Mouse (Mus musculus): ENCODE measurements around the gene Pcdh8.

The Pcdh8 gene

DNA sequence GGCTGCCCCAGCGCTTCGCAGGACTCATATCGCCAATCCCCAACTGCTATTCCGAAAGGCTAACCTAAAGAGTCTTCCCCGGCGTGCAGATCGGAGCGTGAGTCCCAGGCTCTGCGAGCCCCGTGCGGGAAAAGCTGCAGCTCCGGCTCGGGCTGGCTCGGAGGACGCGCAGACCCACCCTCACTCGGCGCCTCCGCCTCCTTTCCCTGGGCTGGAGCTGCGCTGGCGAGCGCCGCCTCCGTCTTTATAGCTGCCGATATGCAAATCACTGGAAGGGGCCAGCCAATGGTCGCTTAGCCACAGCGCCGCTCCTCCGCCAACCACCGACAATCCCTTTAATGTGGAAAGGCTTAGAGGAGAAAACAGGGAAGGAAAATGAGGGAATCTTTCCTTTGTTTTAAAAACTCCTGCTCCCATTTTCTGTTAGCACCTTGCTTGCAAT lies at the start of gene Pcdh8:
TSS of gene Pcdh8 (minus strand) at position 219 of the 442 bp plus-strand sequence.
- peak; percentile 30 to 48 for DNase-seq (ENCODE audit: low spot score in 2 of 2)

DNA sequence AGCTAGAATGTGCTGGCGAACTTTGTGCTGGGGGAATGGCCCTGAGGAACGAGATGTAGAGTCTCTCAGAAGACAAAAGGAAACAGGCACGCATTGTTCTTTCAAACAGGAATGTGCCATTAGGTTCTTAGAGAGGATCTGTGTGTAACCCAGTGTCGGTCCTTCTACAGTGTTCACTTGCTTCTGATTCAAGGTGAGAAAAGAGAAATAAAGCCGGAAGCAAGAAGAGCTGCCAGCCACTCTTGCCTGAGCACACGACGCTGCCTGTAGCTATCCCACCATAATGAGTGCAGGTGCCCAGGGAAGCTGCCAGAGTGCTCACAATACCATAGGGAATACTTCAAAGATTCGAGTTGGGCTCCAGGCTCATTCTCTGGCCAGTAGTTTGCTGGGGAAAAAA lies 43.6 kb upstream of the Pcdh8 start:
- no peak for DNase-seq (ENCODE audit: low spot score in 2 of 2)

- DNase-seq (ENCODE audit: low spot score in 2 of 2), result no peak
Observed at GRCm38 (mm10) chr14:79814084-79814483, 43.0 kb upstream of the Pcdh8 start.

DNA sequence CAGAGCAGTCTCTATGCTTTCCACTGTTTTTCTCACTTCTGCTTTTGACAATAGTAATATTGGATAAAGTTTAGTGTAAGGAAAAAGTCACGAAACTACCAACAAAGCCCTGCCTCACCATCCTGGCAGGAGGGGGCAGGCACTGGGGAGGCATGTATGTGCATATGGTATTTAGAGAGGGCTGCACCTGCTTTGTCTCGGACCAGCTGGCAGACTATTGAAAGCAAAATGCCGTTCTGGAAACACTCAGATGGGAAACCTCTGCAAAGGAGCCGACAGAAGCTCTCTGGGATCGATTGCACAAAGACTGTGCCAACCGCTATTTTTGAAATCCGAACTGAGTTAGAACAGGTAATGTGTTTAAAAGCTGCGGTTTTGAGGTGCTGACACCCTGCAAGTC lies 22.1 kb upstream of the Pcdh8 start:
- DNase-seq (ENCODE audit: low spot score in 2 of 2), result no peak

DNA sequence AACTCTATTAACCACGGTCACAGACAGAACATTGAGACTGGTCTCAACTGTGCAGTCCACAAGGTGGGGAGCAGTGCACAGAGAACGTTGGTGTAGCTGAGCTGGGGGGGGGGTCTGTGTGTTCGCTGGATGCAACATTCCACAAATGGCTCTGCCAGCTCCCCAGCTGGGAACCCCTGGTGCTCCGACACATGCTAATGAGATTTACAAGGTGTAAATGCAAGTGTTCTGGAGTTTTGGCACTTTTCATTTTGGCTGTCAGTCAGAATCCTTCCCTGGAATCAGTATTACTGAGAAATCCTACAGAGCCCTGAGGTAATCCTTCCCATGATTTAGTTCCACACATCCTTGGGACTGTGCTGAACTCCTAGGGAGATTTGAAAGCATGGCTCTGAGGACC lies 18.4 kb upstream of the Pcdh8 start:
- no peak for DNase-seq (ENCODE audit: low spot score in 2 of 2)

DNA sequence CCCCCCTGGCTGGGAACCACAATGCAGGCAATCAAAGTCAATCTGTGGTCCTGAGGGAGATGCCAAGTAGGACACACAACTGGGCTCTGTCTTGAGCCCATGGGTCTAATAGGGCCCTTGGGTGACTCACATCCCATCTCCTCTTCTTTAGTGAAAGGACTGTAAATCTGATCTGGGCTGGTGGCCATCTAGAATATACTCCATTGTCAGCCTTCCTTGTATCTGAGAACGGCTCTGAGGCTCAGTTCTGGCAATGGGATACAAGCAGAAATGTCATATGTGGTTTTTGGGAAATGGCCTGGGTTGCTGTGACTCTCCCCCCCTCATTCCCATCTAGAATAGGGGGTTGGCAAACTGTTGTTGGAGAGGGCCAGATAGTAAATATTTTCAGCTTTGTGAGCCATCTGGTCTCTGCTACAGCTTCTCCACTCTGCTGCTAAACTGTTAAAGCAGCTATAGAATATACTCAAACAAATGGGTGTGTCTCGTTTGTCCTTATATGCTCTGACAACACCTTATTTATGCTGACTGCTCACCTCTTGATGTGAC lies 17.6 kb upstream of the Pcdh8 start:
- DNase-seq (ENCODE audit: low spot score in 2 of 2), result no peak

GRCm38 (mm10) chr14:79787918-79788317 lies 16.8 kb upstream of the Pcdh8 start:
- no peak for DNase-seq (ENCODE audit: low spot score in 2 of 2)

DNA sequence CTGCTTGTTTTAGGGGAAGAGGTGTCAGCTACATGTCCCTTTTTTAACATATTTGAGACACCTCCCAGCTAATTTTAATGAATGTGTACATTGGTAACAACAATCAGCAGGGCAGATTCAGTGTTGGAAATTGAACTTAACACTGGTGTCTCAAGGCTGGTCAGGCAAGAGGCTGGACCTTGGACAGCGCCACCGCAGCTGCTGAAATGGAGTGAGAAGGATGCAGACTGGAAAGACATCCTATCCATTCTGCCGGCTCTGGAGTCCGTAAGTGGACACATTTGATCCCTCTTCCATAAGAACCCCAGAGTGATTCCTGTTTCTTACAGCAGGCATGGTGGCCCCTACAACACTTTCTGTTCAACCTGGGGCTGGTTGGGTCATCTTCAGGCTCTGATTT lies 14.3 kb upstream of the Pcdh8 start:
- no peak for DNase-seq (ENCODE audit: low spot score in 2 of 2)

- no peak for DNase-seq (ENCODE audit: low spot score in 2 of 2)
Observed at GRCm38 (mm10) chr14:79780889-79781288, 9.8 kb upstream of the Pcdh8 start.

GRCm38 (mm10) chr14:79780332-79780731 lies 9.2 kb upstream of the Pcdh8 start:
- DNase-seq (ENCODE audit: low spot score in 2 of 2), result no peak

DNA sequence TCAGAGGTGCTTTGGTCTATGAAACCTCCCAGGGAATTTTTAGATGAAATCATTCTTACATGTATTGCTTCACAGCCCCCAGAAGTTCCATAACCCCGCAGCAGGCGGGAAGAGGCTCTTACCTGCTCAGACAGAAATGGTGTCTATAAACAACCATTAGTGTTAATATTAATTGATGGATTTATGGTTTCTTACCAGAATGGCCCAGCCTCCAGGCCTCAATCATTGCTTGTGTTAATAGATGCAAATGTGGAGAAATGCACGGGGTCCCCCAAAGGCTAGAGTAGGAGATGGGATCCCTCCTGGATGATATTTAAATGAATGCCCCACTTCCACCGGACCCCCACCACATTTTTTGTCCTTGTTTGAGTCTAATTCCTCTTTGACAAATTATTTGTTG lies 8.7 kb upstream of the Pcdh8 start:
- no peak for DNase-seq (ENCODE audit: low spot score in 2 of 2)

DNA sequence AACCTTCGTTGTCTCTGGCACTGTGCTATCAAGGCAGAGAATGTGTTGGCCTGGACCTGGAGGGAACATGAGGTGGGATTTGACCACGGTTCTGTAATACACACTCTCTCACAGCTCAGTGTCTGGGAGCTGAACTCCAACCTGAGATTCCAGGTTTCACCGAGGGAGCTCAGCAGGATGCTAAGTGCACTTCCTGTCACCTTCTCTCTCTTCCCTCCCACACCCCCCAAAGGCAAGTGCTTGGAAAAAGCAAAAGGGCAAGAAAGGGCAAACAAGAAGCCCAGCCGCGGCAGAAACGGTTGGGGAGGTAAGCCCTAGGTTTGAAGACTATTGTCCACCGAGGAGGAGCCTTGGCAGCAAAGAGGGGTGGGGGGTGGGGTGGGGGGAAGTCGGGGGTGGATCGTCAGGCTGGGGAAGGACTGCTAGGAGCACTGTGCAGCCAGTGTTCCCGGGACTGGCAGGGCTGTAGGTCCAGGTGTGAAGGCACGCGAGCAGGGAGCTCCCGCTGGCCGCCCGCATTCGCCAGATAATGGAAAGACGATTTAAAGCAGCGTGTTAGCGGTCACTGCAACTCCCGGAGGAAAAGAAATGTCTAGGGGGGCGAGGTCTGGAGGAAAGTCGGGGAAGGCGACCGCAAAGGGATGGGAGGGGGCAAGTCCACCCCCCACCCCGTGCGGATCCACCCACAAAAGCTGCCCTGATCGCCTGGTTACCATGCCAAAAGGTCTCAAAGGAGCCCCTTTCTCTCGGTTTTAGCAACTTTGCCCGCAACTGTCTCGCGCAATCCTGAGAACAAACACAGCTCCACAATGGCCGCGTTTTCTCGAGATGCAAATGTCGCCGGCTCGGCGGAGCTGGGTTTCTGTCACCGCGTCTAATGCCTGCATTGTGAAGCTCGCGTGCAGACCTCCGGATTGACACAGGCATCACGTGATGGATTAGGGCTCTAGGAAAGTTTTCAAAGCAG lies 2.6 kb upstream of the Pcdh8 start:
- no peak for DNase-seq (ENCODE audit: low spot score in 2 of 2)

DNA sequence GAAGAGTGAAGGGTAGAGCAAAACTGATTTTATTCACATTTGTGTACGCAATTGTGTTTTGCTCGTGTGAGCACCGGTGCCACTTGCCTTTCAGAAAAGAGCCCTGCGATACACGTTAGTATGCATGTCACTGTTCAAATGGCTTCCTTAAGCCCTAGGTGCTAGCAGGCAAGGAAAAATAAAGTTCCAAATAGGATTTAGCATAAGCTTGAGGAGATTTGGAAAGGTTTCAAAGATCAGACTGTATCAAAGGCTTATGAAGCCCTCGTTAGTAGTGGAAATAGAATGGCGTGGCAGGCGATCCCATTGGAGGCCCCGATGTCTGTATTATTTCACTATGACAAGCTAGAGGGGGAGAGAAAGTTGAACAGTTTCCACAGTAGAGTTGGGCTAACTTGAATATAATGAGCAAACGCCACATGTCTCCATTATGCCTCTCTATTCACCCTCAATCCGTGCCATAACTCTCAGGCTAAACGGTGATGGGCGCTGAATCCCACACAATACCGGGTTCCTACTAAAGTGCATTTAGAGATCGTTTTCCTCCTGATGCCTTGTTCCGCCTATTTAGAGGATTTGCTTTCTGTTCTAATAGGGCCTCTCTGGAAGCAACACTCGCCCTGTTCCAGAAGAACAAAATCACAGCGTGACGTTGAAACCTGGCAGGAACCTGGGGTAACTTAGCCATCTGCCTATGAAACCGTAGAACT lies 845 bp upstream of the Pcdh8 start:
- no peak for DNase-seq (ENCODE audit: low spot score in 2 of 2)

- no peak for DNase-seq (ENCODE audit: low spot score in 2 of 2)
Observed at GRCm38 (mm10) chr14:79770306-79771093, 612 bp downstream of the Pcdh8 start.

GRCm38 (mm10) chr14:79769618-79770017 lies 1.5 kb downstream of the Pcdh8 start:
- DNase-seq (ENCODE audit: low spot score in 2 of 2), result peak; percentile 13 to 37

DNA sequence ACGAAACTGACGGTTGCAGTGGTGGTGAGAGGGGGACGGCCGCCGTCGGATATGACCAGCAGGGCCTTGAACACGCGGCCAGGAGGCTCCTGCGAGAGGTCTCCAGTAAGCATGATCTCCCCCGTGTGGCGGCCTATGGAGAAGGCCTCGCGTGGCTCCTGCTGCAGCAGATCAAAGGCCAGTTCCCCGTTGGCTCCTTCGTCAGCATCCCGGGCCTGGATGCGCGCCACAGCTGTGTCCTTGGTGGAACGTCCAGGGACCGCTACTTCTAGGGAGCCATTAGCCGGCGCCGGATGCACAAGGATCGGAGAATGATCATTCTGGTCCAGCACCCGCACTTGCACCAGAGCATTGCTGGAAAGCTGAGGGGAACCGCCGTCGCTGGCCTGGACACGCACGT lies 2.1 kb downstream of the Pcdh8 start:
- DNase-seq (ENCODE audit: low spot score in 2 of 2), result no peak

GRCm38 (mm10) chr14:79768076-79768830 lies 2.9 kb downstream of the Pcdh8 start:
- DNase-seq (ENCODE audit: low spot score in 2 of 2), result no peak

- DNase-seq (ENCODE audit: low spot score in 2 of 2), result no peak
Observed at GRCm38 (mm10) chr14:79767601-79768000, 3.5 kb downstream of the Pcdh8 start.

DNA sequence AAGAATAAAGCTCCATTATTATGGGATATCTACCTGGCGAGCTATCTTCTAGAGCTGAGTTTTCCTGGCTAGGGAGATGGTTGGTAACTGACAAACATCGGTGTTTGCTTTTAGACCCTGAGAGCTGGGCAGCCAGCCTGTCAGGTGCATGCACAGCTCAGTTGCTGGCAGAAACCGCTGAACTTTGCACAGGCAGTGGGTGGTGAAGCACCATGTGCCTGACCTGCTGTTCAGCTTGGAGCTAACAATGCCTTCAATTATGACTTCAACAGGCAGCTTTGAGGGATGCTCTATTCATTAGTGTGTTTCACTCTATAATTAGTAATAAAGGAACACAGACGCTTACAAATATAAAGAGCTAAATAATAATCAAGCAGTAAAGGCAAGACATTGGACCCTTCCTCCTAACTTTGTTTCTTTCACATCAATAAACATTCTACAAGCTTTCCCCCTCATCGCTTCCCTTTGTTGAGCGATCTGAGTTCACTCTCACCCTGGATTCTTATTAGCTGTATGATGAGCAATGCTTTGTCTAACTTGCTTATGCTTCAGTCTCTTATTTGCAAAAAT lies 5.8 kb downstream of the Pcdh8 start:
- DNase-seq (ENCODE audit: low spot score in 2 of 2), result no peak

DNA sequence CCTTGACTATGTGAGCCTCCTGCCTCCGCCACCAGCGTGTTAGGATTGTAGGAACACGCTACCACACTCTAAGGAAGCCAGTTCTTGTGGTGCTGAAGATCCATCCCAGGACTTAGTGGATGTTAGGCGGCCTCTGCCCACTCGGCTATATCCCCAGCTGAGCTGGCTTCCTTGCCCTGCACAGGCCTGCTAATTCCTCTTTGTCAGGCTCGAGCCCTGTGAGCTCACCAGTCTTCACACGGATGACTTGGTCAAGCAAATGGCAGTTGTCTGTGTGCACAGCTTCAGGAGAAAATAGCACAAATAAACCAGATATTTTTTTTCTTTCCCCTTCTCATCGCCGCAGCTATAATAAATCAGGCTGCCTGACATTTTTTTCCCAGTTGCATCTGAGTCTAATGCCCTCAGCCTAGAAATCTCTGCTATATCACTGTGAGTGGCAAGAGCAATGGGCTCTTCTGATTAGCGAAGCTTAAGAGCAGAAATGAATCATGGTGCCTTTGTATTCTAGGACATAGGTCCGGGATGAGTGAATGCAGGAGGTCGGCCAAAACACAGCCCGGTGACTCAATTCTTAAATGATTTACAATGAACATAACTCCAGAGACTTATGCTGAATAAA lies 16.4 kb downstream of the Pcdh8 start:
- DNase-seq (ENCODE audit: low spot score in 2 of 2), result no peak
